Comparison of ENCODE assay signal across 18 mouse cellular contexts in genomic region chr3:80207022-80207421, GRCm38 (mm10).
DNase-seq lines count a peak whose midpoint lies in the region; ATAC-seq lines count a peak whose summit lies in the region.
"Had no signal": no experiment of that assay in that cellular context is flagged by ENCODE, and none has a peak within 500 bp of the region (broad histone marks: within the 10 kb centered on the region; RNA-seq: fewer than 3 reads in every experiment).

No protein-coding gene starts in this region.

- H3K36me3 ChIP-seq in forebrain, embryonic 11.5 days (ENCODE audit: control insufficient read depth, insufficient read depth, low read length) = no peaks in the 10 kb centered on the region
- no peaks in the 10 kb centered on the region for H3K36me3 ChIP-seq in forebrain, embryonic 10.5 days (replicated peaks)
- H3K36me3 ChIP-seq in midbrain, embryonic 11.5 days (ENCODE audit: control insufficient read depth, insufficient read depth, low read length) = no peaks in the 10 kb centered on the region
- no peaks in the 10 kb centered on the region for H3K36me3 ChIP-seq in midbrain, embryonic 10.5 days
- H3K36me3 ChIP-seq in midbrain, embryonic 13.5 days = no peaks in the 10 kb centered on the region
- H3K36me3 ChIP-seq: embryonic facial prominence, embryonic 12.5 days; limb, embryonic 12.5 days; neural tube, embryonic 12.5 days had no signal

- no peak overlapping the region for H3K4me3 ChIP-seq in forebrain, embryonic 11.5 days (ENCODE audit: low read depth, low read length)
- H3K4me3 ChIP-seq in forebrain, embryonic 10.5 days = no peak overlapping the region
- H3K4me3 ChIP-seq in midbrain, embryonic 11.5 days (ENCODE audit: low read depth, low read length) = no peak overlapping the region
- H3K4me3 ChIP-seq in midbrain, embryonic 10.5 days = no peak overlapping the region
- no peak overlapping the region for H3K4me3 ChIP-seq in midbrain, embryonic 13.5 days (replicated peaks)
- H3K4me3 ChIP-seq: embryonic facial prominence, embryonic 12.5 days; gastrocnemius, adult 2 months; limb, embryonic 12.5 days; neural tube, embryonic 12.5 days had no signal

- intact Hi-C loops in heart, postnatal 25 days (cut with DNase I) = no loop called here

- no peak for DNase-seq in forebrain, embryonic 11.5 days (ENCODE audit: low spot score)
- DNase-seq in forebrain, embryonic 10.5 days (ENCODE audit: extremely low spot score, low spot score) = no peak
- no peak for DNase-seq in midbrain, embryonic 11.5 days (ENCODE audit: low spot score, missing footprints)
- DNase-seq in midbrain, embryonic 10.5 days (ENCODE audit: low spot score) = no peak
- no peak for DNase-seq in heart, postnatal 25 days (ENCODE audit: low spot score)
- no peak for DNase-seq in spleen, postnatal 14 days (ENCODE audit: low spot score in 2 of 2)
- no peak for DNase-seq in cerebellum, adult 9-10 months
- DNase-seq: adrenal gland, postnatal 36 days; cerebellum, postnatal 36 days; gastrocnemius, adult 2 months; heart, adult 18-20 months; kidney, adult 9 months; kidney, postnatal 4 days; lung, postnatal 14 days had no signal

- H3K27me3 ChIP-seq in forebrain, embryonic 11.5 days (ENCODE audit: control insufficient read depth, insufficient read depth, low read length) = no peaks in the 10 kb centered on the region
- H3K27me3 ChIP-seq in forebrain, embryonic 10.5 days (ENCODE audit: poor library complexity, severe bottlenecking) = no peaks in the 10 kb centered on the region
- H3K27me3 ChIP-seq in midbrain, embryonic 11.5 days (ENCODE audit: control insufficient read depth, insufficient read depth, low read length) = no peaks in the 10 kb centered on the region
- no peaks in the 10 kb centered on the region for H3K27me3 ChIP-seq in midbrain, embryonic 10.5 days (ENCODE audit: low read depth, poor library complexity, severe bottlenecking)
- no peaks in the 10 kb centered on the region for H3K27me3 ChIP-seq in midbrain, embryonic 13.5 days
- H3K27me3 ChIP-seq: embryonic facial prominence, embryonic 12.5 days; limb, embryonic 12.5 days; neural tube, embryonic 12.5 days had no signal

- H3K27ac ChIP-seq in forebrain, embryonic 11.5 days (ENCODE audit: low read depth, low read length) = no peak overlapping the region
- H3K27ac ChIP-seq in forebrain, embryonic 10.5 days = no peak overlapping the region
- H3K27ac ChIP-seq in midbrain, embryonic 11.5 days (ENCODE audit: low read depth, low read length) = no peak overlapping the region
- H3K27ac ChIP-seq in midbrain, embryonic 10.5 days (replicated peaks) = no peak overlapping the region
- H3K27ac ChIP-seq in midbrain, embryonic 13.5 days = no peak overlapping the region
- H3K27ac ChIP-seq: embryonic facial prominence, embryonic 12.5 days; gastrocnemius, adult 2 months; limb, embryonic 12.5 days; neural tube, embryonic 12.5 days had no signal

- H3K9me3 ChIP-seq in forebrain, embryonic 11.5 days (ENCODE audit: control insufficient read depth, low read length) = no peaks in the 10 kb centered on the region
- no peaks in the 10 kb centered on the region for H3K9me3 ChIP-seq in forebrain, embryonic 10.5 days
- no peaks in the 10 kb centered on the region for H3K9me3 ChIP-seq in midbrain, embryonic 11.5 days (ENCODE audit: control insufficient read depth, low read length)
- no peaks in the 10 kb centered on the region for H3K9me3 ChIP-seq in midbrain, embryonic 10.5 days (replicated peaks)
- H3K9me3 ChIP-seq in midbrain, embryonic 13.5 days = no peaks in the 10 kb centered on the region
- H3K9me3 ChIP-seq: embryonic facial prominence, embryonic 12.5 days; limb, embryonic 12.5 days; neural tube, embryonic 12.5 days had no signal

- H3K4me1 ChIP-seq in forebrain, embryonic 11.5 days (replicated peaks; ENCODE audit: control insufficient read depth, insufficient read depth, low read length) = 0 out of 2 replicates have a peak, but pooled peaks cover 1% of the 10 kb centered on the region
- peaks cover 10% of the 10 kb centered on the region for H3K4me1 ChIP-seq in forebrain, embryonic 10.5 days
- peaks cover 4% of the 10 kb centered on the region; the same call in 1 of the 2 replicates for H3K4me1 ChIP-seq in midbrain, embryonic 11.5 days (ENCODE audit: control insufficient read depth, insufficient read depth, low read length)
- H3K4me1 ChIP-seq in midbrain, embryonic 10.5 days = peaks cover 13% of the 10 kb centered on the region
- H3K4me1 ChIP-seq in midbrain, embryonic 13.5 days (replicated peaks) = peaks cover 11% of the 10 kb centered on the region
- H3K4me1 ChIP-seq: embryonic facial prominence, embryonic 12.5 days; limb, embryonic 12.5 days; neural tube, embryonic 12.5 days had no signal

- H3K9ac ChIP-seq in forebrain, embryonic 11.5 days (ENCODE audit: low read length) = no peak overlapping the region
- no peak overlapping the region for H3K9ac ChIP-seq in midbrain, embryonic 11.5 days (ENCODE audit: low read length)
- H3K9ac ChIP-seq in midbrain, embryonic 13.5 days (replicated peaks) = no peak overlapping the region
- H3K9ac ChIP-seq: embryonic facial prominence, embryonic 12.5 days; limb, embryonic 12.5 days; neural tube, embryonic 12.5 days had no signal

- 0 out of 2 replicates have a peak, but pooled peaks have one; percentile 53 for ATAC-seq in forebrain, embryonic 11.5 days (replicated peaks; ENCODE audit: low FRiP score)
- peak; percentile 38; the same call in 1 of the 2 replicates for ATAC-seq in midbrain, embryonic 11.5 days (ENCODE audit: low FRiP score)
- 0 out of 2 replicates have a peak, but pooled peaks have one; percentile 40 for ATAC-seq in midbrain, embryonic 13.5 days

- 20% methylated on average over 1 of the region's 1 CpGs for WGBS in forebrain, embryonic 11.5 days
- WGBS in forebrain, embryonic 10.5 days = 32% methylated on average over 1 of the region's 1 CpGs
- 22% methylated on average over 1 of the region's 1 CpGs for WGBS in midbrain, embryonic 11.5 days
- WGBS in midbrain, embryonic 10.5 days = 45% methylated on average over 1 of the region's 1 CpGs
- WGBS in midbrain, embryonic 13.5 days = 13% methylated on average over 1 of the region's 1 CpGs

- no peak overlapping the region for H3K4me2 ChIP-seq in forebrain, embryonic 11.5 days (ENCODE audit: low read depth, low read length, severe bottlenecking)
- no peak overlapping the region for H3K4me2 ChIP-seq in midbrain, embryonic 11.5 days
- H3K4me2 ChIP-seq in midbrain, embryonic 13.5 days (replicated peaks) = no peak overlapping the region
- H3K4me2 ChIP-seq: embryonic facial prominence, embryonic 12.5 days; limb, embryonic 12.5 days; neural tube, embryonic 12.5 days had no signal
